Mouse (Mus musculus) cortical plate, adult 2 months (tissue): ENCODE data around the gene Nr4a3.

Source experiments
- CTCF ChIP-seq: fragments of 200-500 bp; IDR thresholded peaks from 2 replicates; pipeline ENCODE4 v1.5.1; 2011; ENCODE audit warnings: mild to moderate bottlenecking, control low read depth, low read length; ENCODE audit not compliant: insufficient read depth; ENCODE audit errors: extremely low read depth
- POLR2A ChIP-seq: fragments of 200-500 bp; IDR thresholded peaks from 2 replicates; pipeline ENCODE4 v1.6.1; 2011; ENCODE audit warnings: mild to moderate bottlenecking, low read length, control low read depth; ENCODE audit not compliant: insufficient read depth; ENCODE audit errors: extremely low read depth

GRCm38 (mm10) chr4:48047766-48048371 lies 2.9 kb downstream of the Nr4a3 start:
- no peak for TF ChIP-seq CTCF
- no peak for TF ChIP-seq POLR2A
